Mouse (Mus musculus): ENCODE results near the gene Srsf1.

Gene Srsf1

GRCm38 (mm10) chr11:88071113-88071512 is 23.9 kb downstream of the Srsf1 start:
- DNase-seq (ENCODE audit: low read depth, low spot score) = no peak

- DNase-seq (ENCODE audit: low read depth, low spot score) = peak; percentile 69
Observed at GRCm38 (mm10) chr11:88073343-88073875, 26.2 kb downstream of the Srsf1 start.

GRCm38 (mm10) chr11:88075701-88076100 is 28.5 kb downstream of the Srsf1 start:
- no peak for DNase-seq (ENCODE audit: low read depth, low spot score)

- no peak for DNase-seq (ENCODE audit: low read depth, low spot score)
Observed at GRCm38 (mm10) chr11:88076394-88076793, 29.2 kb downstream of the Srsf1 start.

GRCm38 (mm10) chr11:88083699-88084098 is 36.5 kb downstream of the Srsf1 start:
- DNase-seq (ENCODE audit: low read depth, low spot score) = no peak

GRCm38 (mm10) chr11:88086737-88087627 is 39.8 kb downstream of the Srsf1 start:
- peak; percentile 84 for DNase-seq (ENCODE audit: low read depth, low spot score)

GRCm38 (mm10) chr11:88089150-88089549 is 42.0 kb downstream of the Srsf1 start:
- DNase-seq (ENCODE audit: low read depth, low spot score) = no peak

- DNase-seq (ENCODE audit: low read depth, low spot score) = no peak
Observed at GRCm38 (mm10) chr11:88090293-88090692, 43.1 kb downstream of the Srsf1 start.

GRCm38 (mm10) chr11:88091949-88092348 is 44.8 kb downstream of the Srsf1 start:
- peak; percentile 27 for DNase-seq (ENCODE audit: low read depth, low spot score)

GRCm38 (mm10) chr11:88097173-88097572 is 50.0 kb downstream of the Srsf1 start:
- DNase-seq (ENCODE audit: low read depth, low spot score) = no peak

GRCm38 (mm10) chr11:88098021-88098729 is 51.0 kb downstream of the Srsf1 start, which contains the start of gene Cuedc1:
TSS of gene Cuedc1 (plus strand) at chr11:88098058.
- no peak for DNase-seq (ENCODE audit: low read depth, low spot score)

GRCm38 (mm10) chr11:88098787-88099598 is 51.8 kb downstream of the Srsf1 start:
- peak; percentile 75 for DNase-seq (ENCODE audit: low read depth, low spot score)

- DNase-seq (ENCODE audit: low read depth, low spot score) = peak; percentile 14
Observed at GRCm38 (mm10) chr11:88099599-88100023, 52.4 kb downstream of the Srsf1 start.

GRCm38 (mm10) chr11:88100170-88100569 is 53.0 kb downstream of the Srsf1 start:
- no peak for DNase-seq (ENCODE audit: low read depth, low spot score)

Data from CD4-positive helper T cell, adult 2 months (primary cell).